Mouse (Mus musculus) large intestine, adult 2 months (tissue): ENCODE results near the gene Kalrn. TPM values are rescaled to one million over a fixed set of nuclear protein-coding genes. Genes with fewer than 3 reads are reported as not detected.
A peak's percentile ranks its signal among the peaks of the same experiment; 100 is the strongest.

Experiments
- DNase-seq: peaks from one replicate; pipeline ENCODE4 v3.0.0-alpha.2; 2012; ENCODE audit warnings: low read depth, low spot score
- WGBS: fragments of 180-500 bp; shearing (Covaris S2); methylation state at CpG from one replicate; pipeline ENCODE4 v1.1.7; 2018; 5-methylcytosine and 5-hydroxymethylcytosine counted together
- polyA plus RNA-seq: library from polyadenylated mRNA; depleted of rRNA; stranded (reverse); fragments of >200 nt; gene quantifications from 2 replicates; pipeline ENCODE4 v1.2.3, GENCODE M21; 2012

The Kalrn gene
- polyA plus RNA-seq, 1 experiment = 21.4 TPM

DNA sequence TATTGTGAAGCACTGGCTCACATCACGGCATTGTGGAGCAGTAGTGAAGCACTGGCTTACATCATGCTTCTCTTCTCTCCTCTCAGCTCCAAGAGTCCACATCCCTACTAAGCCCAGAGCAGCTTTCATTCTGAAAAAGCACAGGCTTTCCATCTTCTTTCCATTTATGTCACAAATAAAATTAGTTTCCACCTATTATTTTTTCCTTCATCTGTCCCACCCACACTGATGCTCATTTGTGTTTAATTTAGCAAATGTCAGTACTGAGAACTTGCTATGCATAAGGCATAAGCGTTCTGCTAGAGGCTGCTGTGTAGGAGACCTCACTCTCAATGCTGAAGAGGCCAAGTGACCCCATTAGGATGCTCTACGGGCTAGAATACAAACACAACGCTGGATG, 333.7 kb downstream of the Kalrn start:
- 77% methylated on average over 4 of the region's 4 CpGs for WGBS
- no peak for DNase-seq

DNA sequence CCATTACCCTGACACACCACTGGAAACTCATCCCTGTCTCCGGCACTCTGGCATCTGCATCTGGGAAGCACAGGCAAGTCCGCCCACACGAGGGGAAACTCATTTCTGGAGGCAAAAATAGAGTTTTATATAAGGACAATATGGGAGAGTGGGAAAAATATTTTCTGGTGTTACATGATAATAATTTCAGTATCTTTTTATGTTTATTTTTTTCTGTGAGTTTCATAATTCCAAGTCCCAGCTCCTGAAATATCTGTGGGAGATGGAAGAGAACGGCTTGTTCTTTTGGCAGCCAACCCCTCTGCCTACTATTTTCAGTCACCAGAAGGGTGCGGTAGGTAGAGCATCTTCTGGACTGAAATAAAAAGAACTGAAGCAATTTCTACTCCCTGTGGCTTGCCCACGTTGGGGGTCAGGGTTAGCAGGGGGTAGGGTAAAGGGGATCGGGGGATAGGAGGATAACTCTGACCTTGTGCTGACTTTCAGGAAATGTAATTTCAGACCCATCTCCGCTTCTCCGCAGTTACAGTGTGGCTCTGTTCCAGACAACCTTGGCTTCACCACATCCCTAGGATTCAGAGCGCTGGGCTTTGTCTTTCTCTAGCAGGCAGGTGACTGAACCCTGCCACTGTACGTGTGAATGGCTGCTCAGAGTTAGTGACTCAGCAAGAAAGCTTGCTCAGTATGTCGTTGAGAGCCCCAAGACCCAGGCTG, 336.3 kb downstream of the Kalrn start:
- no peak for DNase-seq
- WGBS = 66% methylated on average over 12 of the region's 12 CpGs

DNA sequence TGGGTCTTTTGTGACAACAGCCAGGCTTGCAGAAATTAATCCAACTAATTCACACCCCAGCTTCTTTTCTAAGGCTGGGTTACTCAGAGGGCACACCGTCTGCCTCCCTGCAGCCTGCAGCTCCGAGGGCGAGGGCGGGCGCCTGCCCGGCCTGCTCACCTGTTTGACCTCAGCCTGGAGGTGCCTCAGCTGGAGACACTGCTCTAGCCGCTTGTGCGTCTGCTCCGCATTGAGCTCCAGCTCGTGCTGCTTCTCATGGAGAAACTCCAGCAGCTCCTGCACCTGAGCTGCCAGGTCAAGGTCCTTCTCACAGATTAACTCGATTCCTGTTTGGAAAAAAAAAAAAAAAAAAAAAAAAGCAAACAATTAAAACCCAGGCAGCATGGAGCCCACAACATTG, 338.2 kb downstream of the Kalrn start:
- no peak for DNase-seq
- 44% methylated on average over 11 of the region's 11 CpGs for WGBS

DNA sequence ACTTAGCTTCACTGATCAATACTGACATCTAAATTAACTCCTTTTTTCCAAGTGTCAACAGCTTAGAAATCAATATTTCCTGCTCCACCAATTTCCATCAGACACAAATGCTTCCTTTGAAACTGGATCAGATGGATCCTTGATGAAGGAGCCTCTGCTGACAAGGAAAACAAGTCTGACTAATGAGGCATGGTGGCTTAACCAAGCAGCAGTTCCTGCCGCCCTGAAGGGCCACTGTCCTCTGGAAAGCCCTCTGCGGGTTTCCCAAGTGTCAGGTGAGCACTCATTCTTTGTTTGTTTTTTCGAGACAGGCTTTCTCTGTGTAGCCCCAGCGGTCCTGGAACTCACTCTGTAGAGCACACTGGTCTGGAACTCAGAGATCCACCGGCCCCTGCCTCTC, 341.4 kb downstream of the Kalrn start:
- DNase-seq = no peak
- 47% methylated on average over 5 of the region's 5 CpGs for WGBS

DNA sequence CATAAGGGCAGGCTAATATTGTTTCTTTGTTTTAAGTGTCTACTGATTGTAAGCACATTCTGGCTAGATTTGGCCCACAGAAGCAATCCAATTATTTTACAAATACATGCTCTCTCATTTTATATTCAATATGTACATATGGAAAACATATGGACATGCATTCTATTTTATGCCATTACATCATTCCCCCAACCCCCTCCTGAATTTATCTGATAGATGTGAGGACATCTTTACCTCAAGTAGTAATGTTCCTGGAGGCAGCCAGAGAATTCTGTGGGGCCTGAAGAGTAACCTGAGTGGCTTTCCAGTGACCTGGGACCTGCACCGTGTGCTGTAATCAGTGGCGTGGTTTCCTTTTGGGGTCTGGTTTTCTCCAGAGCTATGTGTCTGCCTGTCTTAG, 342.2 kb downstream of the Kalrn start:
- DNase-seq = no peak
- 67% methylated on average over 2 of the region's 2 CpGs for WGBS

DNA sequence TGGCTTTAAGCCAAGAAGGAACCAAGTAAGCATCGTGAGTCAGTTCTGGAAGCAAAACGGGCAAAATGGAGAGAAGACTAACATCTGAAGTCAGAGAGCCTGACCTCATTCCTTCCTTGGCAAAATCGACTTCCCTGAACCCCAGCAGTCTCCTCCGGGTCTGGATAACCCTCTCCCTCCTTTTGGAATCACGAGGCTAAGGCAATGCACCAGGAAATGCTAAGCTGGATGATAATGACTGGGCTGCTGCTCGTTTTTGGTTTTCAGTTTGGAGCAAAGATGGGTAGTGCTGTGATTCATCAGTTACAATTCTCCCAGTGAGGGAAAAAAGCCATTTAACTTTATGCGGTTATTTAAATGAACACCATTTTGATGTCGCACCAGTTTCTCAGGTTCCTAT, 344.0 kb downstream of the Kalrn start:
- 44% methylated on average over 8 of the region's 8 CpGs for WGBS
- DNase-seq = no peak

DNA sequence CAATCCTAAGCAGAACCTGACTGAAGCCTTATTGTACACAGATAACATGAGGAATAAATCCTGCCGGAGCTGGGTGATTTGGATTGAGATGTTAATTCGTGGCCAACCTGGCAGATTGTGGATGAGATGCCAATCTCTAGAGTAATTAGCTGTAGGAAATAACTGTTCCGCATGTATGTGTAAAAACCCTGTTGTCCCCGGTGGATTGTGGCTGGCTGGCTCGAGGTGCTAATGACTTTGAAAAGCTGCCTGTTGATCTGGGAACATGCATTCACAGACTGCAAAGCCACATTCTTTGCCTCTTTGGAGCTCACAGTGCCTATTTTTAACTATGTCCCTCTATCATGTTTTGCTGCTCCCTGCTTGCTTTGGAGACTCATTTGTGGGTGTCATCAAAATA, 344.7 kb downstream of the Kalrn start:
- 63% methylated on average over 5 of the region's 5 CpGs for WGBS

DNA sequence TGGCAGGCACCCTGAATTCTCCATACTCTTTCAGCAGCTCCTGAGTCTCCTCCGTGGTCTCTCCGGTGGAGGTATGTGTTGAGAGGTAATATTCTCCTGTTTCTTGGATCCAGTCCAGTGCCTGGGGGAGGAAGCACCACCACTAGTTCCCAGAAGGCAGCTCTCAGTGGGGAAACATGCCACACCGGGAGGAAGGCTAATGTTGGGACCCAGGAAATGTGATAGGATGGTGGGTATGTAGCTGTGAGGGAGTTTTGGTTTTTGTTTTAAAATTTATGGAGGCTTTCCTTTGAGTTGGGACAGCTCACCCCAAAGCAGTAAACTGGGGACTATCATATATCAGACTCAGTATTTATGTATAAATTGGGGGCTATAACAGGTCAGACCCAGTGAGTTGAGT, 361.2 kb downstream of the Kalrn start:
- WGBS = 80% methylated on average over 3 of the region's 3 CpGs
- no peak for DNase-seq

More for the DNA sequence above, 344.7 kb downstream of the Kalrn start:
- DNase-seq = no peak

DNA sequence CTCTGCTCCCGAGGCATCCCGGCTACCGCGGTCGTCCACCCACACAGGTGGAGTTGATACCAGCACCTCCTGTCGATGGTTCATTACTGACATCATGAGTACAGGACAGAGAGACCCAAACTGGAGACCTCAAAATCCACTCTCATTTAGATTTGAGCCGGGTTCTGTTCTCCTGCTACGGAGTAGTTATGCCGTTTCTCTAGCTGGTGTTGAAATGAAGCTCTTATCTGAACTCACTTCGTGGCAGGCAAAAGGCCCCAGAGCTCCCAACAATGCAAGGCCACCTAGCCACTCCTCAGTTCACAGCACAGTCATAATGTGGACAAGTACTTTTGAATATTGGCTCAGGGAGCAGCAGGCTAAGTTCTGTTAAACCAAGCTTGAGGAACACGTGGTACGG, 362.1 kb downstream of the Kalrn start:
- WGBS = 61% methylated on average over 12 of the region's 12 CpGs
- no peak for DNase-seq

DNA sequence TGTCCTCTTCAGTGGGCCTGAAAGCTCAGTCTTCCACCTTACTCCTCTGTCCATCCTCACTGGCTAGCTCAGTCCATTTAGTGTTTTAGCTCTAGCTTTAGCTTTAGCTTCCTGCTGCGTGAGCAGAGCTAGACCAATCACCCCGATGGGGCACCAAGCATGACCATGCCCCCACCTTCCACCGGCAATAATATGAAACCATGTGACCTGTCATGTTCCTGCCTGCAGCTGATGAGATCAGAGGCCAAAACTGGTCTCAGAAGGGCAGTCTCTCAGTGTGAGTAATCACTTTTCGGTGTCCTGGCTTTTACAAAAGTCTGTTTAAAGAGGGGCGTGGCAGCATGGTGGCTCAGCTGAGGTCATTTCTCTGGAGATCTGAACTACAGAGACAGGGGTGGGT, 364.6 kb downstream of the Kalrn start:
- 16% methylated on average over 5 of the region's 5 CpGs for WGBS

DNA sequence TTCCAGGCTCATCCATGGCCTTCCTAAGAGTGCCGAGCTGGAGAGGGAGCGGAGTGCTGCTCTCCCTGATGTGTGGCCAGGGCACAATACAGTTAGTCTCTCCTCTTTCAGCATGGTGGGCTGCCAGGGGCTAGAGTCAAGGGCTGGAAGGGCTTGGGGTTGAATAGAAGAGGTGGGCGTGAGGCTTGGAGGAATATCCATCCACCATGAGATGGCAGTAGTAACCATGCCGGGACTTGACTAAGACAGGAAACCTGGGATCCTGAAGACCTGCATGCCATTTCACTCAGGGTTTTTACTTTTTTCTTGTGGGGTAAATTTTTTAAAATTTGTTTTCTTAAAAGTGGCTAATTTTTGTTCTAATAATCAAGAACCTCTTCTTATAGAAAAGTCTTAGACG, 365.4 kb downstream of the Kalrn start:
- no peak for DNase-seq
- WGBS = 93% methylated on average over 5 of the region's 5 CpGs

More for the DNA sequence above, 364.6 kb downstream of the Kalrn start:
- DNase-seq = no peak

DNA sequence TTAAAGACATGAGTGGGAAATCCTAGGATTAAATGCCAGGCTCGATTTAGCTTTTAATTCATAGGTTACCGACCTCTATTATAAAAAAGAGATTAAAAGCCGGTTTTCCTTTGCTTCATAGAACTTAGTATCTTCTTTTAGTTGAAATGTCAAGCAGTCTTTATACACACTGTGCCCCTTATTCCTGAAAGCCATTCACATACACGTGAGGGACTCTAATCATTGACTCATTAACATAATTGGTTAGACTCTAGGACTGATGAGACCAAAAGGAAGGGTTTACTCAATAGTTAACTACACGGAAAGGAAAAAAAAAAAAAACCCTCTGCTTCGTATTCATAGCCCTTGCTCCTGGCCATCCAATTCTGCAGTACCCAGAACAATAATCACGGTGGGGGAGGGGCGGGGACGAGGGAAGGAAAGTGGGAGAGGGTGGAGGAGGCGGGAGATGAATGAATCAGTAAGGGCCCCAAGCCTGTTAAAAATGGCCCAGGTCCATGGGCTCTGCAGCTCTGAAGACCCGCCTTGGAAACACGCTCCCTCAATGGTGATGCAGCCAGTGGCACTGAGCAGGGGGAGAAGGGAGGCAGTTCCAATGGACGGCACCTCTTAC, 368.7 kb downstream of the Kalrn start:
- DNase-seq = no peak
- 82% methylated on average over 13 of the region's 13 CpGs for WGBS

DNA sequence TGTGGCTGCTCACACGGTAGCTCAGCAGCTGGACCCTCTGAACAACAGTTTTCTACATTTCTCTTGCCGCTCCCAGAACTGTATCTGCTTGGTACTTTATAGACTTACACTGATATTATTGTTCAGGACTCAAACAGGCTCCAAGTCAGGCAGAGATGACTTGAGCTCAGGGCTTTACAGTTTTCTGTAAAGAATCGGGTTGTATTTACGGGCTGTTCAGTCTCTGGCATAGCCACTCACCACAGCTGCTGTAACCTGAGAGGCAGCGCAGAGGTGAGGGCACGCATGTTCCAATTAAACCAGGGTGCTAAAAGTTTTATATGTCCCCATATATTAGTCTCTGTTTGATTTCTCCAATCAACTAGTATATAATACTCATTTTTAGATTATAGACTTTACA, 373.8 kb downstream of the Kalrn start:
- 71% methylated on average over 6 of the region's 6 CpGs for WGBS
- DNase-seq = no peak

DNA sequence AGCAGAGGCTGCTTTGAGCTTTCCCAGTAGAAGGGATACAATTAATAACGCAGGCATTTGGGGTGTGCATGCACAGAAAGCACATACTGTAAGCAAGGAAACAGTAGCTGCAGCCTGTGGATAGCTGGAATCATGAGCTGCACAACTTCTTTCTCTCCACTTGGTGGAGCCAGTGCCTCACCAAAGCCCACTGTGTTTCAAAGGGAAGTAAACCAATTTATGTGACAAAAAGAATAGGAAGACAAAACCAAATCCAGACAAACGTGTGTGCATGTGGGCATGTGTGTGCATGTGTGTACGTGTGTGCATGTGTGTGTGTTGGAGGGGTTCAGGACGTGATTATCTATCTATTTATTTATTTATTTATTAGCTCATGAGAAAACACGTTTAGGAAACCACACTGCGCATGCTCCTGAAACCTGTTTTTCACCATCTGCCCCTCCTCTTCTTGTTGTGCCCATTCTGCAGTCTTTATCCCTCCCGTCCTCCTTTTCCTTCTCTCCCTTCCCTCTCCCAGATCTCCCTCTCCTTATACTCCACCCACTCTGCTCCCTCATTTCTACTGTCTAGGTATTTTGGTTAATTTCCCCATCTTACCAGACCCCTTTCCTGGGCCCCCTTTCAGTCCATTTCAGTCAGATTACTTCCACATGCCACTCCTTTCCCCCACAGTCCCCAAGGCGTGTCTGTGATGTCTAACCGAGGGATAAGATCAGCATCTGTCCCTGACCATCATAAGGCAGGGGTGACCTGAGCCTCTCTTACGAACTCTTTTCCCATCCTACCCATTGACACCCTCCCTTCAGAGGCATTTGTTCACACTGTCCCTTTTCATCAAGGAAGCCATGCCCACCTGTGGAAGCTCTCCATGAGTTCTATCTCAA, 380.1 kb downstream of the Kalrn start:
- WGBS = 49% methylated on average over 10 of the region's 10 CpGs

DNA sequence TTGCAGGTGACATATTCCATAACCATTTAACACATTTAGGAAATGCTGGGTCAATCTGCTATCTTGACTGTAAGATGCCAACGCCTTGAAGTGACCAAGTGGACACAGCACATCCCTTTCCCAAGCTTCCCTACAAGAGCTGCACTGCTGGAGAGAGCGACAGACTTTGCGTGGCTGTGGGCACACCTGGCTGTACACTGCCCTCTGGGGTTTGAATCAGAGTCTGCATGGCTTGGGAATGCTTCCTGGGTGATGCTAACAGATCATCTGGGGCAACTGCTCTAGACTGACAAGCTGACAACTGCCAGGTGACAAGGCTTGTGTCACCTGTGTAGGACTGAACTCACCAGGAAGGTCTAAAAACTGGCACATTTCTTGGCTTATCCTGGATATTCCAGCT, 388.6 kb downstream of the Kalrn start:
- 59% methylated on average over 3 of the region's 3 CpGs for WGBS
- DNase-seq = no peak

More for the DNA sequence above, 380.1 kb downstream of the Kalrn start:
- DNase-seq = peak; percentile 3

DNA sequence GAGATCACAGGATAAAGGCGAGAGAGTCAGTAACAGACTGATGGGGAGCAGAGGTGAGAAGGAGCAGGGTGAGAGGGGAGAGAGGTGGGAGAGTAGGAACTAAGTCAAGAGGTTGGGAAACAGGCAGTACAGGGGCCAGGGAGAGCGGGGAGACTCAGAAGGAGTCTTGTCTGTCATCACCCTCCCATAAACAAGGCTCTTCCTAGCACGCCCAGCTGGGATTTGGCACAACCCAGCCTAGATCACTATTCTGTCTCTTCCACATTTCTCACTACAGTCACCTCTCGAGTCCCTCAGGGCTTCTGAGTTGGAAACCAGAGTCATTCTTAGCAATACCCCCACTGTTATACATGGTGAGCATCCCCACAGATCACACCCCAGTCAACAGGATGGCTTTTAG, 390.1 kb downstream of the Kalrn start:
- 79% methylated on average over 4 of the region's 4 CpGs for WGBS
- no peak for DNase-seq

DNA sequence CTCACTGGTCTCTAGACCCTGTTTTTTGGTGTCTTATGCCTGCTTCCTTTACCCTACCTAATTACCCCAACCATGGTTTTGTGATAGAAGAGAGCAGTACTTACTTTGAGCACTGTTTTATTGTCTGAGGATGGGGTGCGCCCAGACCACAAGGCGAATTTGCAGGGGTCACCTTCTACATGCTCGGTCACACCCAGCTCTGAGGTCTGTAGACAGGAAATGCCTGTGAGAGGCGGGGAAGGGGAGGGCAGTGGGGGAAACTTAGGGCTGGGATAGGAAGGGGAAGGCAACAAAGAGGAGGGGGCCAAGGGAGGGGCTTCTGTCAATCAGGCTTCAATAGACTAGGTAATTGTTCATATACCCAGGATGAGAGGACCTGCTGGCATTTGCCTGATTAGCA, 397.7 kb downstream of the Kalrn start:
- DNase-seq = no peak
- WGBS = 65% methylated on average over 4 of the region's 4 CpGs

DNA sequence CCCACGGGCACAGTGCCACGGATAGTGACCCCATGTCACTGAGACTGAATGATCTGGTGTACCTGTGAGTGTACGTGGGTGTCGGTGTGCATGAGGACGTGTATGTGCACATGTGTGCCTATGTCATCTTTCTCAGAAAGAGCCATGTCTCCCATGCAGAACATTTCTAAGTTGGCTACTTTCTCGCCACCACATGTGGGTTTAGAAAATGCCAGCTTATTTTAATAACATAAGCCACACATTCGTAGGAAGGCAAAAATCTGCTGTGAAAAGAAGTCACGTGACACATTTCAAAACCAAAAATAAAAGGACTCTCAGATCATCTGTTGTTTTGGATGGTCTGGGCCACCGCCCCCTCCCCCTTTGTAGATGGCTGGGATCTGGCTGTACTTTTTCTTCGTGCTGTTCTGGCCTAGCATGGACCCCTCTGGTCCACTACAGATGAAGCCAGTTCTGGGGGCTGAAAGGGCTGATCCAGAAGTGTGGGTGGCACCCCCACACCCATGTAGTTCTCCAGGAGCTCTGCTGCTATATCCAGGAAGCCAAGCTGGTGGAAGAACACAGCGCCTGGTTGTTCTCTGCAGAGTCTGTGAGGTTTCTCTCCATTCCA, 400.7 kb downstream of the Kalrn start:
- WGBS = 89% methylated on average over 11 of the region's 11 CpGs

DNA sequence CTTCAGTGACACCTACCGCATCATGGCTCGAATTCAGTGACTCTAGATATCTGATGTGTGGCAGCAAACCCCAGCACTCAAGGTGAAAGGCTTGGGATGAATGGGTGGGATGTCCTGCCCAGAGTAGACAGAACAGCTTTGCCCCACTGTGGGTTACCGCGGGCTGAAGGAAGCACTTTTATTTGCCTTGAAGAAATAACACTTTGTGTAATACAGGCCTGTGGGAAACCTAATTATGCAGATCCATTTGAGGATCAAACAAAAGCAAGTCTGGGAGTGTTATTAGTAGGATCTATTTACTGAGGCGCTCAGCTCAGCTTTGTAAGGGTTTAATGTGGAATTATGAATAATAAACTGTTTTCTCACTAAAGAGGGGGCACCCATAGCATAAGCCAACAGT, 406.3 kb downstream of the Kalrn start:
- DNase-seq = no peak
- WGBS = 76% methylated on average over 5 of the region's 5 CpGs

More for the DNA sequence above, 400.7 kb downstream of the Kalrn start:
- no peak for DNase-seq

DNA sequence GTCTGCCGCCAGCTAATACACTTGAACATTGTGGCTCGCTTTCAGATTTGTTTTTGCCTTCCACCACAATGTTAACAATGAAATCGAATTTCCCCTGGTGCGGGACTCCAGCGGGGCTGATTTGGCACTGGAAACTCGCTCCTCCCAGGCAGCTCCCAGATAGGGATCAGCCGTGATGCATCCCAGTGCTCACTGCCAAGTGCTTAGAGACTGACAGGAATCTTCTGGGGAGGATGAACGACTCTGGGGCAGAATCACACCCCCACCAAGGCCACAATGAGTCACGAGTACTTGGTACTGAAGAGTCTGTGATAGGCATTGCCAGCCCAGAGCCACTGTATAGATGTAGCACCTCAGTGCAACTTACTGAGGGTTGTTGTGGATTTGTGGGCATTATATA, 410.2 kb downstream of the Kalrn start:
- 66% methylated on average over 9 of the region's 9 CpGs for WGBS
- no peak for DNase-seq
